13 mouse cellular contexts compared by ENCODE assay signal in genomic region chr10:91230400-91230799, GRCm38 (mm10). TPM values are rescaled to one million over a fixed set of nuclear protein-coding genes. Genes with fewer than 3 reads are reported as not detected.
DNase-seq lines count a peak whose midpoint lies in the region; ATAC-seq lines count a peak whose summit lies in the region.
"Had no signal": no experiment of that assay in that cellular context is flagged by ENCODE, and none has a peak within 500 bp of the region (broad histone marks: within the 10 kb centered on the region; RNA-seq: fewer than 3 reads in every experiment).

No protein-coding gene starts in this region.

- 47% methylated on average over 4 of the region's 4 CpGs for WGBS in hindbrain, embryonic 14.5 days
- WGBS in hindbrain, embryonic 16.5 days = 49% methylated on average over 4 of the region's 4 CpGs
- 68% methylated on average over 4 of the region's 4 CpGs for WGBS in liver, embryonic 11.5 days

- H3K4me1 ChIP-seq in hindbrain, embryonic 14.5 days (replicated peaks; ENCODE audit: control insufficient read depth, insufficient read depth, low read length) = peaks cover 18% of the 10 kb centered on the region
- peaks cover 18% of the 10 kb centered on the region for H3K4me1 ChIP-seq in hindbrain, embryonic 16.5 days (ENCODE audit: control insufficient read depth, insufficient read depth, low read depth, low read length)
- H3K4me1 ChIP-seq in liver, embryonic 11.5 days (replicated peaks; ENCODE audit: control insufficient read depth, insufficient read depth, low read length) = no peaks in the 10 kb centered on the region

- DNase-seq in hindbrain, embryonic 14.5 days (ENCODE audit: low spot score) = no peak
- peak; percentile 20 for DNase-seq in MN1 (ENCODE audit: low spot score)
- DNase-seq in heart, adult 11 months = peak; percentile 96
- peak; percentile 58 for DNase-seq in heart, postnatal 4 days
- no peak for DNase-seq in liver, embryonic 11.5 days (ENCODE audit: low spot score)
- DNase-seq in adrenal gland, adult (ENCODE audit: inconsistent age in 2 of 2, low spot score in 1 of 2) = no peak
- no peak for DNase-seq in adrenal gland, postnatal 14 days
- DNase-seq: cerebellum, adult 8-10 months; layer of hippocampus, postnatal 36 days; right cerebral cortex, adult 18-20 months; thymus, adult 18-20 months had no signal

- no peaks in the 10 kb centered on the region for H3K36me3 ChIP-seq in hindbrain, embryonic 14.5 days (replicated peaks; ENCODE audit: control insufficient read depth, insufficient read depth)
- no peaks in the 10 kb centered on the region for H3K36me3 ChIP-seq in hindbrain, embryonic 16.5 days (ENCODE audit: control insufficient read depth, insufficient read depth, low read length)
- H3K36me3 ChIP-seq in liver, embryonic 11.5 days (ENCODE audit: control insufficient read depth, insufficient read depth, low read length) = no peaks in the 10 kb centered on the region
- H3K36me3 ChIP-seq: lung, embryonic 15.5 days had no signal

- H3K27me3 ChIP-seq in hindbrain, embryonic 14.5 days (ENCODE audit: control insufficient read depth, insufficient read depth, low read length) = no peaks in the 10 kb centered on the region
- no peaks in the 10 kb centered on the region for H3K27me3 ChIP-seq in hindbrain, embryonic 16.5 days (replicated peaks; ENCODE audit: control insufficient read depth, insufficient read depth, low read length)
- no peaks in the 10 kb centered on the region for H3K27me3 ChIP-seq in liver, embryonic 11.5 days (replicated peaks; ENCODE audit: control insufficient read depth, insufficient read depth, low read length)
- H3K27me3 ChIP-seq: lung, embryonic 15.5 days had no signal

- no peak overlapping the region for H3K4me3 ChIP-seq in hindbrain, embryonic 14.5 days (replicated peaks; ENCODE audit: low read length)
- H3K4me3 ChIP-seq in hindbrain, embryonic 16.5 days (ENCODE audit: low read length) = no peak overlapping the region
- H3K4me3 ChIP-seq in liver, embryonic 11.5 days (ENCODE audit: low read depth, low read length) = no peak overlapping the region
- H3K4me3 ChIP-seq: lung, embryonic 15.5 days had no signal

- no peak overlapping the region for H3K4me2 ChIP-seq in hindbrain, embryonic 14.5 days (replicated peaks)
- H3K4me2 ChIP-seq in hindbrain, embryonic 16.5 days (ENCODE audit: low read length) = no peak overlapping the region
- no peak overlapping the region for H3K4me2 ChIP-seq in liver, embryonic 11.5 days

- no peak overlapping the region for H3K9ac ChIP-seq in hindbrain, embryonic 14.5 days
- no peak overlapping the region for H3K9ac ChIP-seq in hindbrain, embryonic 16.5 days (ENCODE audit: low read depth, low read length)
- H3K9ac ChIP-seq in liver, embryonic 11.5 days (ENCODE audit: low read depth, low read length) = no peak overlapping the region
- H3K9ac ChIP-seq: lung, embryonic 15.5 days had no signal

- no peaks in the 10 kb centered on the region for H3K9me3 ChIP-seq in hindbrain, embryonic 14.5 days (ENCODE audit: control insufficient read depth, low read length)
- no peaks in the 10 kb centered on the region for H3K9me3 ChIP-seq in hindbrain, embryonic 16.5 days (ENCODE audit: control insufficient read depth, low read length)
- no peaks in the 10 kb centered on the region for H3K9me3 ChIP-seq in liver, embryonic 11.5 days (ENCODE audit: control insufficient read depth, low read length)
- H3K9me3 ChIP-seq: lung, embryonic 15.5 days had no signal

- ATAC-seq in hindbrain, embryonic 14.5 days (ENCODE audit: low FRiP score) = no peak
- ATAC-seq in hindbrain, embryonic 16.5 days = no peak
- no peak for ATAC-seq in liver, embryonic 11.5 days (replicated peaks; ENCODE audit: low FRiP score)

- peak overlapping the region; percentile 84; the same call in 1 of the 2 replicates for H3K27ac ChIP-seq in hindbrain, embryonic 14.5 days
- no peak overlapping the region for H3K27ac ChIP-seq in hindbrain, embryonic 16.5 days (ENCODE audit: low read depth, low read length)
- no peak overlapping the region for H3K27ac ChIP-seq in liver, embryonic 11.5 days (ENCODE audit: low read depth, low read length)

RNA-seq across cellular contexts. Expression of gene Tmpo, which starts 49.3 kb away (rescaled TPM):
- 111 and 115 TPM in 2 replicates for polyA plus RNA-seq in hindbrain, embryonic 14.5 days (2014; fragmentation: Nextera tagmentation; extraction: Ambion mirVana)
- 68.7 and 83.7 TPM in 2 replicates for polyA plus RNA-seq in hindbrain, embryonic 16.5 days (2015; fragmentation: Nextera tagmentation; extraction: Ambion mirVana)
- total RNA-seq in heart, postnatal 4 days (2021) = 100 to 1,000 TPM; 186 to 192 TPM
- 207 and 219 TPM in 2 replicates for polyA plus RNA-seq in liver, embryonic 11.5 days (2014; fragmentation: Nextera tagmentation; extraction: Ambion mirVana)
- total RNA-seq in adrenal gland, postnatal 14 days (2021) = 117 and 128 TPM in 2 replicates

Comparison
In these comparisons a context has a peak if more than half of its experiments do, and no peak if none do; other contexts are left out.
1. DNase-seq: peak in MN1 (single experiment), heart, adult 11 months (single experiment) and heart, postnatal 4 days (single experiment); none in hindbrain, embryonic 14.5 days (single experiment), liver, embryonic 11.5 days (single experiment), adrenal gland, adult (0 of 2) and adrenal gland, postnatal 14 days (single experiment).